Mouse (Mus musculus) testis, adult 2 months (tissue): ENCODE measurements at regions not wholly inside any gene's neighbourhood (a gene's known extent, or its start where the extent isn't known, plus 50 kb on each side); places are given as distances from the start of the nearest gene placed in this dataset.

ENCODE experiments used
- H3K27ac ChIP-seq: fragments of 200-500 bp; 2 replicates; pipeline ENCODE4 v1.5.1; 2012; ENCODE audit warnings: low read depth, low read length; ENCODE audit not compliant: control insufficient read depth, insufficient read depth
- H3K27me3 ChIP-seq: fragments of 200-500 bp; 2 replicates; pipeline ENCODE4 v1.6.1; 2012; ENCODE audit warnings: mild to moderate bottlenecking, low read length, moderate library complexity; ENCODE audit not compliant: control insufficient read depth, insufficient read depth
- H3K36me3 ChIP-seq: fragments of 200-500 bp; 2 replicates; pipeline ENCODE4 v1.6.1; 2012; ENCODE audit warnings: mild to moderate bottlenecking, low read length; ENCODE audit not compliant: control insufficient read depth, insufficient read depth
- H3K4me1 ChIP-seq: fragments of 200-500 bp; 2 replicates; pipeline ENCODE4 v1.6.1; 2012; ENCODE audit warnings: low read length; ENCODE audit not compliant: control insufficient read depth, insufficient read depth
- H3K4me3 ChIP-seq: fragments of 200-500 bp; 2 replicates; pipeline ENCODE4 v1.5.1; 2012; ENCODE audit warnings: low read depth, mild to moderate bottlenecking, low read length, moderate library complexity, mixed read lengths; ENCODE audit not compliant: control insufficient read depth
- CTCF ChIP-seq: fragments of 200-500 bp; IDR thresholded peaks from 2 replicates; pipeline ENCODE4 v1.5.1; 2012; ENCODE audit warnings: low read depth, mild to moderate bottlenecking, inconsistent platforms, low read length, moderate library complexity; ENCODE audit not compliant: control insufficient read depth, insufficient read depth, insufficient replicate concordance
- POLR2A ChIP-seq: fragments of 200-500 bp; IDR thresholded peaks from 2 replicates; pipeline ENCODE4 v1.6.1; 2012; ENCODE audit warnings: low read depth, mild to moderate bottlenecking, inconsistent platforms, low read length, moderate library complexity; ENCODE audit not compliant: control insufficient read depth

DNA sequence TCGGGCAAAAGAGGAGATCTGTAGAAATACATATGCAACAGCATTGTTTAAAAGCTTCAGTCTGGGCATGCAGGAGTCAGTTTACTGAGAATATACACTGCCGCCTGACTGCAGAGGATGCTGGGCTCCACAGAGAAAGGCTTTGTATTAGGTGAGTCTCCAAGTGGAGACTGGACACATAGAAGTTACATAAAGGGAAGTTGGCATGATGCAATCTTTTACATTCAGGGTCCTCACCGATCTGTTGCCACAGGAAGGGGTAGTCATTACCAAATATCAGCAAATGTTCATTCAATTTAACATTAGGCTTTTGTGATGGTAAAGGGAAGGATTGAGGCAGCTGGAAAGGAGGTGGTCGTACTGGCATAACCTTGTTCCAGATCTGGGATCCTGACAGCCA lies 89.7 kb upstream of the Arntl start:
- Histone ChIP-seq H3K4me1 (no peaks in the 10 kb centered on the region), H3K4me3 (no peak overlapping the region), H3K36me3 (no peaks in the 10 kb centered on the region), H3K27ac (no peak overlapping the region), H3K27me3 (no peaks in the 10 kb centered on the region)
- TF ChIP-seq POLR2A, result no peak
- TF ChIP-seq CTCF, result no peak

DNA sequence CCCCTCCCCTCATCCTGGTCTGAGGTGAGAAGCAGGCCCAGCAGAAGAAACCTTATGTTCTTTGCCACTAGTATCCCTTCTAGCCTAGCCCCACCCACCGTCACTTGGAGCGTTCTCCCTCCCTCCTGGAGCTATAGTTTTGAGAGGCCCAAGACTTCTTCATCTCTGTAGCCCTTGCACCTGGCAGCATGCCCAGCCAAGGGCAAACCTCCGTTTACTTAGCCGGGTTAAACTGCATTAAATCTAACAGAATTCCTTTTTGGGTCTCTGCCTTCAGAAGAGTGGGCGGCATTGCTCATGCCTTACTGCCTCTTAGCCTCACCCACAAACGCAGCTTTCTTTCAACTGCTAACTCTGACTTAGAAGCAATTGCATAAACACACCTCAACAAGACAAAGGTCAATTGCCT lies 85.3 kb upstream of the Arntl start:
- Histone ChIP-seq H3K27ac (no peak overlapping the region), H3K4me3 (no peak overlapping the region), H3K4me1 (no peaks in the 10 kb centered on the region), H3K27me3 (no peaks in the 10 kb centered on the region), H3K36me3 (no peaks in the 10 kb centered on the region)
- TF ChIP-seq POLR2A (no peak), CTCF (no peak)

GRCm38 (mm10) chr7:113126010-113126409 lies 81.3 kb upstream of the Arntl start:
- H3K27me3 ChIP-seq, result no peaks in the 10 kb centered on the region
- H3K4me3 ChIP-seq, result no peak overlapping the region
- H3K4me1 ChIP-seq, result no peaks in the 10 kb centered on the region
- no peak overlapping the region for H3K27ac ChIP-seq
- H3K36me3 ChIP-seq, result no peaks in the 10 kb centered on the region
- TF ChIP-seq POLR2A (no peak), CTCF (no peak)

- H3K36me3 ChIP-seq, result no peaks in the 10 kb centered on the region
- TF ChIP-seq POLR2A (no peak), CTCF (no peak)
Measured at GRCm38 (mm10) chr7:113130552-113130951, 76.7 kb upstream of the Arntl start.

GRCm38 (mm10) chr7:113131945-113132538 lies 75.2 kb upstream of the Arntl start:
- TF ChIP-seq POLR2A, result no peak
- peak; percentile 66; the same call in 1 of the 2 replicates for TF ChIP-seq CTCF
- H3K27me3 ChIP-seq, result no peaks in the 10 kb centered on the region
- H3K4me3 ChIP-seq, result no peak overlapping the region
- H3K4me1 ChIP-seq, result no peaks in the 10 kb centered on the region
- H3K27ac ChIP-seq, result no peak overlapping the region
- no peaks in the 10 kb centered on the region for H3K36me3 ChIP-seq

More at GRCm38 (mm10) chr7:113130552-113130951, 76.7 kb upstream of the Arntl start:
- Histone ChIP-seq H3K4me1 (no peaks in the 10 kb centered on the region), H3K4me3 (no peak overlapping the region), H3K27me3 (no peaks in the 10 kb centered on the region), H3K27ac (no peak overlapping the region)

- Histone ChIP-seq H3K4me1 (no peaks in the 10 kb centered on the region), H3K4me3 (no peak overlapping the region), H3K36me3 (no peaks in the 10 kb centered on the region), H3K27ac (no peak overlapping the region), H3K27me3 (no peaks in the 10 kb centered on the region)
- TF ChIP-seq POLR2A, result no peak
Measured at GRCm38 (mm10) chr7:113133891-113134290, 73.4 kb upstream of the Arntl start.

DNA sequence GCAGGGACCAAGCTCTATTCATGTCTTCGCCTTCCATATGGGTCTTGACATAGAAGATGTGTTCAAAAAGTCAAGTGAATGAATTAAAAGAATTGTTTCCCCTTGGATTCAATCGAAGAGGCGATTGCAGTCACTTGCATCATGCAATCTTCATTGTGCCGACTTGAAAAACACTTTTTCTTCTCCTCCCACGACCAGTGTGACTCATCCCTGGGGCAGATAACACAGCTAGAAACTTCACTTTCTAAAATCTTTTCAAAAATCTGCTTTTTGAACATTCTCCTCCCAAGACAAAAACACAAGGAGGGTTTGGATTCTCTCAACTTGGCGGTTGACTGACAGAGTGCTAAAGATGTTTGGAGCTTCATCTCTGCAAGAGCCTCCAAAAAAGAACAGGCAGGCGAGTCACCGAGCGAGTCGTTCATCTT lies 67.2 kb upstream of the Arntl start:
- Histone ChIP-seq H3K27ac (no peak overlapping the region), H3K4me1 (no peaks in the 10 kb centered on the region), H3K36me3 (no peaks in the 10 kb centered on the region), H3K27me3 (no peaks in the 10 kb centered on the region), H3K4me3 (peak overlapping the region; percentile 22; the same call in 1 of the 2 replicates)
- TF ChIP-seq POLR2A (no peak), CTCF (no peak)
